Mouse (Mus musculus) MN1 (cell line): Measurements from ENCODE around the gene Fancm.
"Not testable (repeated sequence)": the region's sequence is repeated elsewhere in the genome, so short reads cannot be mapped to it uniquely, and the experiment has no call there.

Experiments used
- DNase-seq: peaks from one replicate; pipeline ENCODE4 v3.0.0-alpha.2; 2016; ENCODE audit warnings: low spot score

The Fancm gene

GRCm38 (mm10) chr12:65119451-65119850, 44.0 kb downstream of the Fancm start:
- no peak for DNase-seq

DNA sequence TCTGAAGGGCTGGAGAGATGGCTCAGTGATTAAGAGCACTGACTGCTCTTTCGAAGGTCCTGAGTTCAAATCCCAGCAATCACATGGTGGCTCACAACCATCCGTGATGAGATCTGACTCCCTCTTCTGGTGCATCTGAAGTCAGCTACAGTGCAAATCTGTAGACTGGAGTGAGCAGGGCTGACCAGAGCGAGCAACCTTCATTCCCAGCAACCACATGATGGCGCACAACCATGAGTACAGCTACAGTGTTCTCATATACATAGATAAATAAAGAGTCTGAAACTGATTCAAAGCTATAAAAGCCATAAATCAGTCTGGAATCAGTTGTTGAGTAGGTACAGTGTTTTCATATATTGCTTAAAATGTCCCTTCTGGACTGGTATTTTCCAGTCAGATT, 60.7 kb downstream of the Fancm start:
- DNase-seq: not testable (repeated sequence)

DNA sequence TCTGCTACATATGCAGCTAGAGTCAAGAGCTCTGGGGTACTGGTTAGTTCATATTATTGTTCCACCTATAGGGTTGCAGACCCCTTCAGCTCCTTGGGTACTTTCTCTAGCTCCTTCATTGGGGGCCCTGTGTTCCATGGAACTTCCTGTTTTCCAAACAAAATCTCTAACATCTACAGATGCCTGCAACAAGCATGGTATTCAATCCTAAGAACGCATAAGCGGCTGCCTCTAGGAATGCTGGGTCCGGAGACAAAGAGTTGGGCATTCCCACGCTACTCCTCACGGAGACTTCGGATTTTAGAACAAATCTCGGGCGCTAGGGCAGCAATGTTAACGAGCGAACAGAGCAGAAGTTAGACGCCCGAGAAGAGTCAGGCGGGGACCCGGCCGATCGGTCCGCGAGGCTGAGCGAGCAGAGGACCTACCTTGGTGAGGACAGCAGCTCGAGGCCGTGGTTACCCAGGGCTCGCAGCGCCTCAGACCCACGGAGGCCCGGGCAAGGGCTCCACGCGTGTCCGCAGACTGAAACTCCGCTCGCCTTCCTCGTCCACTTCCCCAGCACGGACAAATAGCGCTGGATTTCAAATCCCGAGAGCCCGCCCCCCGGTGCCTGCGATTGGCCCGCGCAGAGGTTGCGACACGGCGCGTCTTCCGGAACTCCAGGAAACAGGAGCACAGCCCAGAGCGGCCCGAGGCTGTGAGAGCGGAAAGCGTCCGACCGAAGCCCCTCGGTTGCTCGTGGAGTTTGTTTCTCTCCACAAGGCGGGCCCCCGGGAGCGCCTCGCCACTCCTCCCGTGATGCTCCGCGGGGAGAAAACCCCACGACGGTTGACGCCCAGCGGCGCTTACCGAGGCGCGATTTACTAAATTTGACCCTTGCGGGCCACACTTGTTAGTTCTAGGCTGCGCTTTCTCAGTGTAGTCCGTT, 96.9 kb downstream of the Fancm start, which contains the start of gene Mis18bp1:
Gene Mis18bp1 (minus strand): TSS at position 584 of the 931 bp plus-strand sequence.
- DNase-seq: peak; percentile 98

DNA sequence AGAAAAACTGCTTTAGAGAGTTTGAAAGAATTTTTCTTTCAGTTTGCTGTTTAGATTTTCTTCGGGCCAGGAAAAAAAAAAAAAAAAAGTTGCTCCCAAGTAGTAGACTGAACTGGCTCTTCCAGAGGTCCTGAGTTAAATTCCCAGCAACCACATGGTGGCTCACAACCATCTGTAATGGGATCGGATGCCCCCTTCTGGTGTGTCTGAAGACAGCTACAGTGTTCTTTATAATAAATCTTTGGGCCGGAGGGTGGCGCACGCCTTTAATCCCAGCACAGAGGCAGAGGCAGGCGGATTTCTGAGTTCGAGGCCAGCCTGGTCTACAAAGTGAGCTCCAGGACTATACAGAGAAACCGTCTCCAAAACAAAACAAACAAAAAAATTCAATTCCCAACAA, 97.6 kb downstream of the Fancm start:
- not testable (repeated sequence) for DNase-seq

DNA sequence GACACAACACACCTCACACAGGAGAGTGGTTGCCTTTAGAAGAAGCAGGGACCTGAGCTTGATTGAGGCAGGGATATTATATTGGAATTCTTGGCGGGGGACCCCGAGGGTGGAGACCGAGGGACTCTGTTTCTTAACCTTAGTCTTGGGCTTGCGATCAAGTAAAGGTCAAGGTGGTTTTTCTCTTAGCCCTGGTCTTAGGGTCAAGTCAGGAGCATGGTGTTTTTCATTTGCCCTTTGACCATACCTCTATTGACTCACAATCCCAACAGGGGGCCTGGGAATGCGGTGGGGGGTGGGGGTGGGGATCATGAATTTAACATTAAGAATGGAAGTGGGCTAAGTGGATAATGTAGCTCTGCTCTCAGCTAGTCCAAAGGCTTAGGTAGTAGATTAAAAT, 98.3 kb downstream of the Fancm start:
- DNase-seq: no peak
